Mouse (Mus musculus) urinary bladder, postnatal 25 days (tissue): ENCODE results near the gene C5ar2.
A peak's percentile ranks its signal among the peaks of the same experiment; 100 is the strongest.
"Not testable (repeated sequence)": the region's sequence is repeated elsewhere in the genome, so short reads cannot be mapped to it uniquely, and the experiment has no call there.

Experiments
- DNase-seq: peaks from one replicate; pipeline ENCODE4 v3.0.0; 2022; ENCODE audit warnings: low spot score

The C5ar2 gene

DNA sequence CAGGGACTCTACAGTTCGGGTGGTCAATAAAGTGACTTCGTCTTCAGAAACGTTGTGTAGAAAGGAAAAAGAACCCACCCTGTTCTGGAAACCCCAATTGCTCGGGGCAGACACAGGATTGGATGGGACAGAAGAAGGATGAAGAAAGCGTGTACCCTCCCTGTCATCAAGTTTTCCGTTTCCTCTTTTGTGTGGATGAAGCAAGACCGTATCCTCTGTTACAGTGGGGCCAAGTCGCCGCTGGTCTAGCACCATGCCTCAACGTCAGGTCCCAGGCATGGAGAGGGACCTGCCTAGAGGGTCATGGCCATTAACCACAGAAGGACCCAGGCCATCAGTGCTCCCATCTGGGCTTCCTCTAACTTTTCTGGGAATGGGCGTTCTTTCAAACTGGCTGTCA is 13.9 kb upstream of the C5ar2 start:
- no peak for DNase-seq

GRCm38 (mm10) chr7:16255963-16256362 is 12.0 kb upstream of the C5ar2 start:
- DNase-seq, result not testable (repeated sequence)

DNA sequence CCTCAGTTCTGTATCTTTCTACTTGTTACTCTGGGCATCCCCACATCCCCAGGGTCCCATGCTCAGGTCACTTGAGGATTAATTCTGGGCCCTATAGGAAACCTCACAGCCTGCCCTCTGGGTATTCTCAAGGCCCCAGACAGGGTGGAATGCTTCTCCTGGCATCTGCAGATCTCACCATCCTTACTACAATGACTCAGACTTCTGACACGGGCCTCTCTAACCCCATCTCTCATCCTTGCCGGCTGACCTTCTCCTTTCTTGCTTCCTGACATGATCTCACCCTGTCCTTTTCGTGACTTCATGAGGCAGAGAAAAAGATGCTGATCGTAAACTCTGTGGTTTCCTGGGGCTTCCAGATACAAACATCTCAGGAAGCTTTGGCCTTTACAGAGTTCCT is 10.2 kb upstream of the C5ar2 start:
- DNase-seq, result no peak

DNA sequence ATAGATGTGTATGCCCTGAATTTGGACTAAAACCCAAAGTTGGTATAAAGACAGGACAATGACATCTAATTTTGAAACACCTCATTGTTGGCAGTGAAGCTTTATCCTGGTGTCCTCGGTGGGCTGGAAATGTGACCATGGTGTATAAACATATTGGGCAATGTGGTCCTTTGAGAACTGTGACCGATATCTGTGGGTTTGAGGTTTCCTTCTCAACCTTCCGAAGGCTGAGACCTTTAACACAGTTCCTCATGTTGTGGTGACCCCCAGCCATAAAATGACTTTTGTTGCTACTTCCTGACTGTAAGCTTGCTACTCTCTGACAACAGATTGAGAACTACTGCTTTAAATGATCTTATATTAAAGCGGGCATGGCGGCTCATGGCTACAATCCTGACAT is 6.7 kb upstream of the C5ar2 start:
- no peak for DNase-seq

- no peak for DNase-seq
Measured at GRCm38 (mm10) chr7:16245958-16246357, 2.0 kb upstream of the C5ar2 start.

GRCm38 (mm10) chr7:16242198-16242597 is 1.8 kb downstream of the C5ar2 start:
- DNase-seq, result no peak

DNA sequence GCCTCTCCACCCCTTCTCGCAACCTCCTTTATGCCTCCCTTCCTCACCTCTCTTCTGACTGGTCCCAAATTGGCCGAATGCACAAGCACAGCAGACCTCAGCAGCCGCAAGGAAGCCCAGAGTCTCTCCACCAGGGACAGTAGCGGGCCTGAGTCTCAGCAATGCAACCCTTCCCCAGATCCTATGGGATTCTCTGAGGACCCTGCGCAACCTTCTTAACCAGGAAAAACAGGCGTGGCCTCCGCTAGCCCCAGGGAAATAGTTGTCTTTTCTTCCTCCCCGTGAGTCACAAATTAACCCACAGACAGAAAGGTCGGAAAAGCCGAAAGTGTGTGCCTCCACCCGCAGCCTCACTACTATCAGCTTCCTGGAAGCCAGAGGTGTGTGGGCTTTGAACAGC is 2.2 kb downstream of the C5ar2 start:
- no peak for DNase-seq

DNA sequence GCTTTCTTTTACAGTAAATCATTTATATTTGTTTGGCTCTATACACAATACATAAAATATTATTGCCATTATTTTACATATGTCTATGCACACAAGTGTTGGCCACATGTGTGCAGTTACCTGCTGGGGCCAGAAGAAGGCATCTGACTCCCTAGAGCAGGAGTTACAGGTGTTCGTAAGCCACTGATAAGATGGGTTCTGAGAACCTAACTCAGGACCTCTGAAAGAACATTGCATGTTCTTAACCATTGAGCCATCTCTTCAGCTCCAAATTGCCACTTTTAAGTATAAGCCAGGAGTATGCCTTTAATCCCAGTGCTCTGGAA is 3.0 kb downstream of the C5ar2 start:
- DNase-seq, result no peak

DNA sequence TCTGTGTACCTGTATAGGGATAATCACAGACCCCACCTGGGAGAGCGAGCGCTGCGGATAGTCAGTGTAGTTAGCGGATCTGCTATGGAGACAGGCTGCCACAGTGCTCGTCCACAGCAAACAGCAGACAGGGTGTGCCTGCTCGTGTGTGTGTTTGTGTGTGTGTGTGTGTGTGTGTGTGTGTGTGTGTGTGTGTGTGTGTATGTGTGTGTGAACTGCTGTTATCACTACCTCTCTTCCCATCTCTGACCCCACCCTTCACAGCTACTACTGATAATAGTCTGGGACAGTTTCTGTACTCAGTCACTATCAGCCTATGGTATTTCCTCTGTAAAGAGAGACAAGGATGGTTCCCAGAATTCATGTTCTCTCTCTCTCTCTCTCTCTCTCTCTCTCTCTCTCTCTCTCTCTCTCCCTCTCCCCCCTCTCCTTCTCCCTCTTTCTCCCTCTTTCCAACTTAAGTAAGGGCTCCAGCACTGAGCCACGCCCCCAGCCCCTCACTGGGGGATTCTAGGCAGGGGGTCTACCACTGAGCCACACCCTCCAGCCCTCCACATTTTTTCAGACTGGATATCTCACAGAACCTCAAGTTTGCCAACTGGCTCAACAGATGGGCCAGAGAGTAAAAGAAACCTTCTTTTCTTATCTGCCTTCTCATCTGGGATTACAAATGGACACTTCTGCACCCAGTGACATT is 3.5 kb downstream of the C5ar2 start:
- no peak for DNase-seq

- no peak for DNase-seq
Measured at GRCm38 (mm10) chr7:16239554-16239997, 4.4 kb downstream of the C5ar2 start.

DNA sequence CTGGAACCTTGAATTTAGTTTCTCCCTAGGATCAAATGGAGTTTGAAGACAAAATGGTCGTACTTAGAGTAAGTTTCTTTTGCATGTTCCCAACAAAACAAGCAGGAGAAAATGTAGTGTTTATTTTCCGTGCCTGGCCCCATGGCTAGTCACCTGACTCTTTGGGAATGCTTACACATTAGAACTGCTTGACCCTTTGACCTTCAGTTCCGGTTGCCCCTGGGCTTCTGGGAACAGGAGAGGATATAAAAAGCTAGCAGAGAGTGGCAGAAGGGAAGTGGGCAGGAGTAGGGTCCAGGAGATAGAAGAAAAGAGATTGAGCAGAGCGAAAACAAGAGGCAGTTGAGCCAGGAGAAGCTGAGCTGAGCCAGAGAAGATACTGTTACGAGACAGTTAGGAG is 14.1 kb downstream of the C5ar2 start:
- no peak for DNase-seq

- peak; percentile 96 for DNase-seq
Measured at GRCm38 (mm10) chr7:16221582-16222272, 22.2 kb downstream of the C5ar2 start, which contains the start of gene Dhx34. Dhx34 (minus strand) TSS chr7:16222037.

GRCm38 (mm10) chr7:16213986-16214385 is 30.0 kb downstream of the C5ar2 start:
- no peak for DNase-seq

DNA sequence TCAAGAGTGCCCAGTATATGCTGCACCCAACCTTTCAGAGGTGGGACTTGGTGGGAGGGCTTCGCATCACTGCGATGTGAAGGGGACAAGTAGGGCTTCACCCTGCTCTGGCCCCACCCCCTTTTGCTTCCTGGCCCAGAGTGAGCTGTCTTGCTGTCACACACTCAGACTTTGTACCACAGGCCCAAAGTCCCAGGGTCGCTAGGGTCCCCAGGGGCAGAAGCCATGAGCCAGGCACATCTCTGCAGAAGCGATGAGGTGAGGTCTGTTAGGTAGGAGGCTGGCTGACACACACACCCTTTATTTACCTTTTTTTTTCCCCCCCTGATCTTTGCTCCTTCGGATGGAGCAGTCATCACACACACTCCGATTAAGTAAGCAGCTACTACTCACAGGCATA is 30.8 kb downstream of the C5ar2 start:
- no peak for DNase-seq

GRCm38 (mm10) chr7:16210862-16211365 is 33.0 kb downstream of the C5ar2 start:
- DNase-seq, result peak; percentile 32

DNA sequence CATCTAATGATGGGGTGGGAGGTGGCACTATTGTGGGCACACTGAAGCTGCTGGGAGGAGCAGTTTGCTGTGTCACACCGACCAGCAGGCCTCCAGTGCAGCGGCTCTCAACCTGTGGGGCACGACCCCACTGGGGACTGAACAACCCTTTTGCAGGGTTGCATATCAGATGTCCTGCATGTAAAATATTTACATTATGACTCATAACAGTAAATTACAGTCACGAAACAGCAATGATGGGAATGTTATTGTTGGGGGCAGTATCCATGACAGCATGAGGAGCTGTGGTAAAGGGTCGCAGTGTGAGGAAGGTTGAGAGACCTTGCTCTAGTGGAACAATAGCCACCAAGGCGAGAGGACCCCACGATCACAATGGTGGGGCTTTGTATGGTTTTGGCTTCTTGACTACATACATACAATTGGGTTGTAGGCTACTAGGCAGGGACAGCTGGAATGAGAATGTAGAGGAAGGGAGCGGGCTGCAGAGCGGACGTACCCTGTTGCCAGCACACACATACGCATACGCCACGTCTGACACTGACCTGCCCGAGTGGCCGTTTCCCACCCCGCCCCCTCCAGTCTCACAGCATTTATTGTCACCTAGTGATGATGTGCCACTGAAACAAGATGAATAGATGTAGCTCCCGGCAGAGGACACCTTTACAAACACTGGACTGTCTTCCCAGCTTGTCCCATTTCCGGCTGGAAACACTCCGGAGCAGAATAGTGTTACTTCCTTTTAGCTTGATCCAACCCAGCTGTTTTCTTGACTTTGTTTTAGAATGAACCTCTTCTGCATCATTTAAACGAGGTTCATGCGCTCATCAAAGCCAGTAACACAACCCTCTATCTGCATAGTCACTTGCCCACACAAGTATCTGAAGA is 34.9 kb downstream of the C5ar2 start:
- no peak for DNase-seq

- peak; percentile 39 for DNase-seq
Measured at GRCm38 (mm10) chr7:16207496-16207895, 36.5 kb downstream of the C5ar2 start.

DNA sequence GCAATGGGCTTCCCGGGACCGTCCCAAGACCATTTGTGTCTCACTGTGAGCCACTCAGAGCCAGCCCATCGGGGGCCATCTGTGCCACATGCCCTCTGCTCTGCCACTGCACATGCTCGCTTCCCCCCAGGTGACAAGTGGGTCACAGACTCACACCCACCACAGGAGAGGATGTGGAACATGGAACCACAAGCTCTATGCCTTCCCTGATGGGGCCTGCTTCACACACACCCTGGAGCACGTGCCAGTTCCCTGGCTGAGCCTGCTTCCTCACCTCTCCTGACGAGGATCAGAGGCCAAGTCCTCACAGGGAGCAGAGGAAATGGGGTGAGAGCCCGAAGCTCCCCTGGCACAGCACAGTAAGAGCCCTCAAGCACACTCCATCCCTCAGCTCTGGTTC is 36.9 kb downstream of the C5ar2 start:
- no peak for DNase-seq

DNA sequence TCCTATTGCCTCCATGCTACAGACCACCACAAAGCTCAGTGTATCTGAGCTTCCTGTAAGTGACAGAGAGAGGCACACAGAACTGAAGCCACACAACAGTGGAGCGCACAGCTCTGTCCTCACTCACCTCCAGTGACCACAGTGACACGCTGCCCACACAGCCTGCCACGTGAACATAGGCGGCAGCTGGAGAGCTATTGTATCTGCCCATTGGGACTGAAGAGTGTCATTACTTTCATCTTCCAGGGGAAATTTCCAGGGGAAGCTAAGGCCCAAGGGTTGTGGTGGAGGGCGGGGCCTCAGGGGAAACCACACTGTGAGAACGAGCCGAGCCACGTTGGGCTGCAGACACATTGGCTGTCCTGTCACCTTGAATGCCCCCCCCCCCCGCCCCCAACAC is 39.2 kb downstream of the C5ar2 start:
- no peak for DNase-seq

DNA sequence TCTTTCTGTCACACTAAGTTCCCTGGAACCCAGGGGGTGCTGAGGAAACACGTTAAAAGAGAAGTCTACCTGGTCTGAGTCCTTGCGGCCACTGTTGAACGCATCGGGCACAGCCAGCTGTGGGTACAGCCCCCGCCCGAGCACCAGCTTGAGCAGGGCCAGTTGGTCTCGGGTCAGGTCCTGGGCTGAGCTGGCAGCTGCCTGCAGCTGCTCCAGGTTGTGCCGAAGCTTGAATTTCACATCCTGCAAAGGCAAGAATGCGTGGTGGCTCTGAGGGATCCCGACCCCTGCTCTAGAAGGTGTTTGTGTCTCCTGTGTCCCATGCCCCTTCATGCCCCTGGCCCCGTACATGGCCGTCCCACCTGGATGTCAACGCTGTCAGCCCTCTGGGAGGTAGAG is 40.5 kb downstream of the C5ar2 start:
- no peak for DNase-seq

GRCm38 (mm10) chr7:16202756-16203504 is 41.0 kb downstream of the C5ar2 start:
- DNase-seq, result no peak

GRCm38 (mm10) chr7:16201136-16201535 is 42.8 kb downstream of the C5ar2 start:
- DNase-seq, result no peak
